Mouse (Mus musculus) spleen, postnatal 10 days (tissue): ENCODE results near the gene Tfe3.

Experiments used
- DNase-seq, 2 experiments: peaks; one replicate each; pipeline ENCODE4 v3.0.0; 2021 to 2022; ENCODE audit warnings: low spot score in 2 of 2

The Tfe3 gene

GRCm38 (mm10) chrX:7750432-7751116 is 11.8 kb upstream of the Tfe3 start, which contains the start of gene Ccdc120:
TSS of gene Ccdc120 (minus strand) at chrX:7750905.
- peak in 1 of 2 experiments; percentile 27 for DNase-seq

GRCm38 (mm10) chrX:7753627-7754026 is 8.7 kb upstream of the Tfe3 start:
- peak in 1 of 2 experiments; percentile 42 for DNase-seq

- DNase-seq, result no peak
Observed at GRCm38 (mm10) chrX:7762921-7763197, 499 bp downstream of the Tfe3 start.

- no peak for DNase-seq
Observed at GRCm38 (mm10) chrX:7763631-7764393, 1.5 kb downstream of the Tfe3 start.

- DNase-seq, result no peak
Observed at GRCm38 (mm10) chrX:7764657-7765280, 2.4 kb downstream of the Tfe3 start.

- no peak for DNase-seq
Observed at GRCm38 (mm10) chrX:7765281-7765670, 2.9 kb downstream of the Tfe3 start.

- peak in 1 of 2 experiments; percentile 31 for DNase-seq
Observed at GRCm38 (mm10) chrX:7765764-7766163, 3.4 kb downstream of the Tfe3 start.

- no peak for DNase-seq
Observed at GRCm38 (mm10) chrX:7769302-7770017, 7.1 kb downstream of the Tfe3 start.

- peak in 1 of 2 experiments; percentile 51 for DNase-seq
Observed at GRCm38 (mm10) chrX:7772766-7773165, 10.4 kb downstream of the Tfe3 start.

- DNase-seq, result no peak
Observed at GRCm38 (mm10) chrX:7775501-7776205, 13.3 kb downstream of the Tfe3 start.

- DNase-seq, result peak in 1 of 2 experiments; percentile 75
Observed at GRCm38 (mm10) chrX:7776329-7777082, 14.1 kb downstream of the Tfe3 start.

- peak in 1 of 2 experiments; percentile 31 for DNase-seq
Observed at GRCm38 (mm10) chrX:7778450-7779244, 16.3 kb downstream of the Tfe3 start.

- peak in 1 of 2 experiments; percentile 19 for DNase-seq
Observed at GRCm38 (mm10) chrX:7779294-7779693, 16.9 kb downstream of the Tfe3 start.

GRCm38 (mm10) chrX:7782603-7783092 is 20.3 kb downstream of the Tfe3 start:
- DNase-seq, result no peak

- DNase-seq, result peak; percentile 61 to 84
Observed at GRCm38 (mm10) chrX:7789542-7790136, 27.3 kb downstream of the Tfe3 start, which contains the start of gene Gripap1. TSS of gene Gripap1 (plus strand) at chrX:7789765.

GRCm38 (mm10) chrX:7790309-7790708 is 27.9 kb downstream of the Tfe3 start:
- no peak for DNase-seq

GRCm38 (mm10) chrX:7793361-7793760 is 31.0 kb downstream of the Tfe3 start:
- DNase-seq, result peak in 1 of 2 experiments; percentile 34

GRCm38 (mm10) chrX:7795016-7795415 is 32.7 kb downstream of the Tfe3 start:
- peak in 1 of 2 experiments; percentile 54 for DNase-seq

- no peak for DNase-seq
Observed at GRCm38 (mm10) chrX:7797327-7797726, 35.0 kb downstream of the Tfe3 start.
